Mouse (Mus musculus): ENCODE data around the gene Pccb. TPM values are rescaled to one million over a fixed set of nuclear protein-coding genes. Genes with fewer than 3 reads are reported as not detected.

The Pccb gene
- 341 and 354 TPM in 2 replicates for polyA plus RNA-seq (2012; rRNA removed)

DNA sequence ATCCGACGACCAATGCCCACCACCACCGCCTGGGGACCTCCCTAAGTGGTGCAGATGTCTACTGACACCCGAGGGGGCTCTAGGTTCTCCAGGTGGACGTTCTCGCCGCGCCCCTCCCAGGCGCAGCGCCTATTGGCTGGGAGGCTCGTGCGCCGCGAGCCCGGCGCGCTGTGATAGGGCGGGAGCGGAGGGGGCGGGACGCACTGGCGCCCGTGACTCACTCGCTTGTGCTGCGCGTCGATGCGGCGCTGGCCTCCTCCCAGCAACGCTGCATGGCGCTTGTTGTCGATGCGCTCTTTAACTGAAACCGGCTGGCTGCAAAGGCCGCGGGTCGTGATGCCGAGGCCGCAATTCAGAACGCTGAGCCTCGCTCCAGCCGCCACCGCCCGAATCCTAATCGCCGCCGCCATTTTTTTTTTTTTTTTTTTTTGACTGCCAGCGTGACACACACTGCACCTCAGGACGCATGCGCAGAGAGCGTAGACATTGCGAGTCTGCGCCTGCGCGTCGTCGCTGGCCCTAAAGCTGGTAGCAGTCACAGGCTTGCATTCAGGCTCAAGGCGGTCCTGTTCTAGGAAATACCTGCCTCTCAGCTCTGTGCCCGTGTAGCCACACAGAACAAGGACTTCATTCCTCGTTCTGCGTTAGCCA lies at the start of gene Pccb:
Pccb (minus strand) TSS at position 451 of the 651 bp plus-strand sequence.
- Histone ChIP-seq H3K27me3 (replicated peaks; ENCODE audit: control insufficient read depth, insufficient read depth, low read length) (no peaks in the 10 kb centered on the region), H3K27ac (ENCODE audit: insufficient read depth, low read depth, low read length) (peak within 1 kb of the TSS; percentile 99), H3K4me3 (ENCODE audit: insufficient read depth, low read depth, low read length) (peak within 1 kb of the TSS; percentile 94), H3K36me3 (ENCODE audit: control insufficient read depth, insufficient read depth, low read length) (no peaks in the 10 kb centered on the region), H3K4me1 (ENCODE audit: control insufficient read depth, insufficient read depth, low read length) (peaks cover 18% of the 10 kb centered on the region; the same call in 1 of the 2 replicates)
- TF ChIP-seq CTCF (conservative IDR thresholded peaks at IDR 0.05; ENCODE audit: insufficient read depth, insufficient read length, low read depth, low read length) = 0 out of 2 replicates have a peak, but pooled peaks have one; percentile 8
- TF ChIP-seq POLR2A (IDR thresholded peaks at IDR 0.05; ENCODE audit: low read depth, low read length) = peak; percentile 96
- DNase-seq = peak; percentile 99
- WGBS = under 1% methylated on average over 61 of the region's 61 CpGs

DNA sequence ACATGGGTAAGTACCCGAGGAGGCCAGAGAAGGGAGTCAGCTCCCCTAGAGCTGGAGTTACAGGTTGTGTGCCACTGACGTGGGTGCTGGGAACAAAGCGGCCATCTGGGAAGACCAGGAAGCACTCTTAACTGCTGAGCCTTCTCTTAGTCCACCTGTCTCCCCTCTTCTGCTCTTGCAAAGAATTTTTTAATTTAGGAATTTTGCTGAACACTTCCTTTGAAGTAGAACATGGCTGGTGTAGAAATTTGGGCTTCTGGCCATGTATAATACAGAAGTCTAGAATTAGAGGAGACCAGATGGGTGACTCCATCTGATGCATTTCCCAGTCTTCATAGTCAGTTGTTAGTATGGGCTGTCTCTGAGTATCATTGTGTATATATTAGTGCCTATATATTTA lies 49.0 kb upstream of the Pccb start:
- TF ChIP-seq CTCF (conservative IDR thresholded peaks at IDR 0.05; ENCODE audit: insufficient read depth, insufficient read length, low read depth, low read length) = no peak
- TF ChIP-seq POLR2A (IDR thresholded peaks at IDR 0.05; ENCODE audit: low read depth, low read length) = no peak
- Histone ChIP-seq H3K27me3 (replicated peaks; ENCODE audit: control insufficient read depth, insufficient read depth, low read length) (no peaks in the 10 kb centered on the region), H3K36me3 (ENCODE audit: control insufficient read depth, insufficient read depth, low read length) (no peaks in the 10 kb centered on the region), H3K27ac (ENCODE audit: insufficient read depth, low read depth, low read length) (no peak overlapping the region), H3K4me1 (ENCODE audit: control insufficient read depth, insufficient read depth, low read length) (peaks cover 13% of the 10 kb centered on the region), H3K4me3 (ENCODE audit: insufficient read depth, low read depth, low read length) (no peak overlapping the region)
- 75% methylated on average over 3 of the region's 3 CpGs for WGBS
- no peak for DNase-seq

DNA sequence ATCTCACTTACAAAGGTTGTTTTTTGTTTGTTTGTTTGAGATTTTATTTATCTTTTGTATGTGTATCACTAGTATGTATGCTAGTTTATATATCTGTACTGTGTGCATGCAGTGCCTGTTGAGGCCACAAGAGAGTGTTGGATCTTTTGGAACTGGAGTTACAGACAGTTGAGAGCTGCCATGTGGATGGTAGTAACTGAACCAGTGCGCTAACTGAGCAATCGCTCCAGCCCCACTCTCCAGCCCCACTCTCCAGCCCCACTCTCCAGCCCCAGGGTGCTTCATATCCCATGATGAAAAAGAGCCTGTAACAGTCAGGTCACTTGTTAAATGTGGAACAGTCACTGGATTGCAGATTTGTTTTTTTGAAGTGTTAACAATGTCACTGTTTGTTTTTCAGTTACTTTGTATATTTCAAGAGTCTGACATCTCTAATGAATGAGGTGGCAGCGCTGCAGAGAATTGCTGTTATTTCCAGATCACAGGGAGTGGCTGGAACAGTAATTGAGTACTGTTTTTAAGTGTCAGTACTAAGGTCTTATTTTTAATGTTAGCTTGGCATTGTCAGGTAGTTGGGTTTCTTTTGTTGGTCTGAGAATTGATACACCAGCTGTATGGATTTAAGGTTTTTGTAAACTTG lies 45.5 kb upstream of the Pccb start:
- H3K4me3 ChIP-seq (ENCODE audit: insufficient read depth, low read depth, low read length) = no peak overlapping the region
- 34% methylated on average over 3 of the region's 3 CpGs for WGBS

DNA sequence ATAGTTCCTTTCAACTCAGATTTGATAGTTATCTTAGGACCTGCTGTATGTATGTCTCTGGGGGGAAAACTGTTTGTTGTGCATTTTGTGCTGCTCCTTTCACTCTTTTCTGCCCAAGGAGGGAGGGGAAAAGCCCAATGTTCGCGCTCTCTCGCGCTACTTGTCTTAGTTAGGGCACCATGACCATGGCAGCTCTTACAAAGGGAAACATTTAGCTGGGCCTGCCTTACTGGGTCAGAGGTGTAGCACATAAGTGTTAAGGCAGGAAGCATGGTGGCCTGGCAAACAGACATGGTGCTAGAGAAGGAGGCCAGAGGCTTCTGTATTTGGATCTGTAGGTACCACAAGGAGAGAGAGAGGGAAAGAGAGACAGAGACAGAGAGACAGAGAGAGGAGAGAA lies 43.9 kb upstream of the Pccb start:
- peak overlapping the region; percentile 31 for H3K4me3 ChIP-seq (ENCODE audit: insufficient read depth, low read depth, low read length)
- TF ChIP-seq CTCF (conservative IDR thresholded peaks at IDR 0.05; ENCODE audit: insufficient read depth, insufficient read length, low read depth, low read length) (no peak), POLR2A (IDR thresholded peaks at IDR 0.05; ENCODE audit: low read depth, low read length) (no peak)
- no peaks in the 10 kb centered on the region for H3K36me3 ChIP-seq (ENCODE audit: control insufficient read depth, insufficient read depth, low read length)
- WGBS = 28% methylated on average over 4 of the region's 4 CpGs
- no peak overlapping the region for H3K27ac ChIP-seq (ENCODE audit: insufficient read depth, low read depth, low read length)
- H3K27me3 ChIP-seq (replicated peaks; ENCODE audit: control insufficient read depth, insufficient read depth, low read length) = no peaks in the 10 kb centered on the region
- H3K4me1 ChIP-seq (ENCODE audit: control insufficient read depth, insufficient read depth, low read length) = peaks cover 19% of the 10 kb centered on the region
- DNase-seq = no peak

More for the DNA sequence above, 45.5 kb upstream of the Pccb start:
- TF ChIP-seq CTCF (conservative IDR thresholded peaks at IDR 0.05; ENCODE audit: insufficient read depth, insufficient read length, low read depth, low read length) = no peak
- no peak for TF ChIP-seq POLR2A (IDR thresholded peaks at IDR 0.05; ENCODE audit: low read depth, low read length)
- Histone ChIP-seq H3K27ac (ENCODE audit: insufficient read depth, low read depth, low read length) (no peak overlapping the region), H3K4me1 (ENCODE audit: control insufficient read depth, insufficient read depth, low read length) (peaks cover 19% of the 10 kb centered on the region), H3K27me3 (replicated peaks; ENCODE audit: control insufficient read depth, insufficient read depth, low read length) (no peaks in the 10 kb centered on the region), H3K36me3 (ENCODE audit: control insufficient read depth, insufficient read depth, low read length) (no peaks in the 10 kb centered on the region)
- no peak for DNase-seq

DNA sequence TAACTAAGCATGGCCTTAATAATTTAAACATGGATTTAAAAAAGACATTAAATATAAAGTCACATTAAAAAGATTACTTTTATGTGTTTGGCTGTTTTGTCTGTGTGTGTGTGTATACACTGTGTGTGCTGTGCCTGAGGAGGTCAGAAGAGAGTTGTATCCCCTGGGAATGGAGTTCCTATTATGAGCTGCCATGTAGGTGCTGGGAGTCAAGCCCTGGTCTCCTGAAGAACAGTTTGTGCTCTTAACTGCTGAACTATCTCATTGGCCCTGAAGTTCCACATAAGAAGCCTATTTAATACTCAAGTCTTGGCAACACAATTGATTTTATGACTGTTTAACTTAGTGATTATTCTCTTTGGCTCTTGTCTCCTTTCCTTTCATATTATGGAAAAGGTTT lies 42.8 kb upstream of the Pccb start:
- no peaks in the 10 kb centered on the region for H3K36me3 ChIP-seq (ENCODE audit: control insufficient read depth, insufficient read depth, low read length)
- H3K4me1 ChIP-seq (ENCODE audit: control insufficient read depth, insufficient read depth, low read length) = peaks cover 19% of the 10 kb centered on the region
- H3K27me3 ChIP-seq (replicated peaks; ENCODE audit: control insufficient read depth, insufficient read depth, low read length) = no peaks in the 10 kb centered on the region
- DNase-seq = no peak
- TF ChIP-seq CTCF (conservative IDR thresholded peaks at IDR 0.05; ENCODE audit: insufficient read depth, insufficient read length, low read depth, low read length) (no peak), POLR2A (IDR thresholded peaks at IDR 0.05; ENCODE audit: low read depth, low read length) (no peak)
- H3K27ac ChIP-seq (ENCODE audit: insufficient read depth, low read depth, low read length) = no peak overlapping the region
- H3K4me3 ChIP-seq (ENCODE audit: insufficient read depth, low read depth, low read length) = peak overlapping the region; percentile 92; the same call in 1 of the 2 replicates

DNA sequence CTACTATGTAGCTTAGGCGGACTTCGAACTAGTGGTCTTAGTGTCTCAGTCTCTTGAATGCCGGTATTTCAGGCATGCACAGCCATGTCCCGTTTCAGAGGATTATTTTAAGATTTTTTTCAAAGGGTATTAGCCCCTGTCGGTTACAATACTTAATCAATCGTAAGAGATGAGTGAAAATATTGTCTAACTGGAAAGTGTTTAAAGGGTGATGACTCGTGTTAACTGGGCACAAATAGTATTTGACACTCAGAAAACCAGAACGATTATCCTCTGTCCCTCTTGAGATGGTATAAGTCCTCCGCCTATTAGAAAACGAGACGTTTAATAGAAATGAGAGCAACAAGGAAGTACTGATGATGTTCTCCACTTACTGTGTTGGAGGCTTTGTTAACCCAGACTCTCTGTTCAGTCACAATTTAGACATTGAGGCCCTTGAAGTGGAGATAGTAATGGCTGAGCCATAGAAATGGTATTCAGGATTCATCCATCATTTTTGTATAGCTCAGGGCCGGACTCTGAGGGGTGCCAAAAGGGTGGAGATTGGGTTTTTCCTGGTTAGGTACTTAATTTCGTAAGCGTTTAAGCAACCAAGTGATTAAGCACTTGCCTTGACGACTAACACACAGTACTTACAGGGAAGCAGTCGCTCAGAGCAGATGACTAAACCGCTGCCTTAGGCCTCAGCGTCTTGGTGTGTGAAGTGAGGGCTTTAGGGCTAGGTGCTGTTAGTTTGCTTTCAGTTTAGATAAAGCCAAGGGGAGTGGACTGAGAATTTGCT lies 41.6 kb upstream of the Pccb start:
- Histone ChIP-seq H3K4me3 (ENCODE audit: insufficient read depth, low read depth, low read length) (peak overlapping the region; percentile 92), H3K27me3 (replicated peaks; ENCODE audit: control insufficient read depth, insufficient read depth, low read length) (no peaks in the 10 kb centered on the region), H3K27ac (ENCODE audit: insufficient read depth, low read depth, low read length) (peak overlapping the region; percentile 61), H3K36me3 (ENCODE audit: control insufficient read depth, insufficient read depth, low read length) (no peaks in the 10 kb centered on the region), H3K4me1 (ENCODE audit: control insufficient read depth, insufficient read depth, low read length) (peaks cover 18% of the 10 kb centered on the region)
- under 1% methylated on average over 18 of the region's 18 CpGs for WGBS
- DNase-seq = peak; percentile 39
- TF ChIP-seq POLR2A (IDR thresholded peaks at IDR 0.05; ENCODE audit: low read depth, low read length) (no peak), CTCF (conservative IDR thresholded peaks at IDR 0.05; ENCODE audit: insufficient read depth, insufficient read length, low read depth, low read length) (no peak)

DNA sequence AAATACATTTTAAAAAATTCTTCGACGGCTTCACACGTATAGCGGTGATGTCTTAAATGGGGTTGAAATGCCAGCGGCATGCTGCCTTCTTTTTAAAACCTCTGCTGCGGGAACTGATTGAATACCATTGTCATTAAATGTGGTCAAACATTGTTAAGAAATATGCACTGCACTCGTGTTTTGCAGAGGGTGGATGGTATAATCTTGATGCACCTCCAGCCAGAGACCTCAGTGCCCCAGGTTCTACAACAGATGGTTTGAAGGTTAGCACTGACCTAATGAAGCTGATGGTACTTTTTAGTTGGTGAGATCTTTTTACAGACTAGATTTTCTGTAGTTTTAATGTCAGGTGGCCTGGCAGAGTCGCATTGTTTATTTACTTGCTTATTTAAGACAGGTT lies 41.0 kb upstream of the Pccb start:
- Histone ChIP-seq H3K36me3 (ENCODE audit: control insufficient read depth, insufficient read depth, low read length) (no peaks in the 10 kb centered on the region), H3K27ac (ENCODE audit: insufficient read depth, low read depth, low read length) (peak overlapping the region; percentile 61), H3K4me1 (ENCODE audit: control insufficient read depth, insufficient read depth, low read length) (peaks cover 16% of the 10 kb centered on the region), H3K4me3 (ENCODE audit: insufficient read depth, low read depth, low read length) (peak overlapping the region; percentile 92), H3K27me3 (replicated peaks; ENCODE audit: control insufficient read depth, insufficient read depth, low read length) (no peaks in the 10 kb centered on the region)
- TF ChIP-seq POLR2A (IDR thresholded peaks at IDR 0.05; ENCODE audit: low read depth, low read length) (no peak), CTCF (conservative IDR thresholded peaks at IDR 0.05; ENCODE audit: insufficient read depth, insufficient read length, low read depth, low read length) (no peak)
- no peak for DNase-seq
- under 1% methylated on average over 8 of the region's 8 CpGs for WGBS
